Mouse (Mus musculus) gastrocnemius, postnatal 10 days (tissue): ENCODE data around the gene Rbmx2. TPM values are rescaled to one million over a fixed set of nuclear protein-coding genes. Genes with fewer than 3 reads are reported as not detected.

Experiments
- DNase-seq: peaks from one replicate; pipeline ENCODE4 v3.0.0; 2021; ENCODE audit warnings: mixed read lengths
- long read RNA-seq, 2 experiments: library from polyadenylated mRNA; stranded (forward); transcript quantifications; one replicate each; pipeline ENCODE4 v2.0.0; 2021
- total RNA-seq, 2 experiments: library from RNA; stranded (reverse); gene quantifications; 2 replicates each; pipeline ENCODE4 v1.2.3; 2021

Gene Rbmx2
- total RNA-seq: 1 to 10 TPM; 2.5 to 2.7 TPM
- long read RNA-seq, experiment 1, transcript Rbmx2-201 (6 exons, 1,747 nt): major isoform, 7 of 8 reads
- long read RNA-seq, experiment 1, partial matches to known transcripts: 1 of 8 reads
- long read RNA-seq, experiment 1, other reads (novel, unspliced or antisense): 0 of 8 reads
- long read RNA-seq, experiment 2, transcript Rbmx2-201 (6 exons, 1,747 nt): major isoform, 6 of 6 reads
- long read RNA-seq, experiment 2, partial matches to known transcripts: 0 of 6 reads
- long read RNA-seq, experiment 2, other reads (novel, unspliced or antisense): 0 of 6 reads

DNA sequence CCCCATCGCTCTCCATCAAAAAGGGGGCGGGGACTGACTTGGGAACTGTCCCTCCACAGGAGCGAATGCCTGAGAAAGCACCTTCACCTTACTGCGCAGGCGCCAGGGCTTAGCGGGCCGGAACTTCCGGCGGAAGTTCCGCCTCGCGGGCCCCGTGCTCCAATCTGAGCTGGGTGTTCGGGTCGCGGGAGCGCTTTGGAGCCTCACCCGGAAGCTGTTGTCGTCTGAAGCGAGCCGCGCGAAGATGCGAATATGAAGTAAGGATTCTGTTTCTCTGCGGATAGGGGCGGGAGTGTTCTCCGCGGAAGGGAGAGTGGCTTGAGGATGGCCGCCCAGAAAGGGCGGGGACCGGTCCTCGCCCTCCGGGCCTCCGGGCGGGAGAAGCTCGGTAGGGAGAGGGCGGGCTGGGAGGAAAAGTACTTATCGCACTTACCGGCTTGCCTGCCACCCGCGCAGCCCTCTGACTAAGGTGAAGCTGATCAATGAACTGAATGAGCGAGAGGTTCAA, at the start of gene Rbmx2:
TSS of gene Rbmx2 (plus strand) at position 141 of the 508 bp plus-strand sequence.
- peak; percentile 87 for DNase-seq

DNA sequence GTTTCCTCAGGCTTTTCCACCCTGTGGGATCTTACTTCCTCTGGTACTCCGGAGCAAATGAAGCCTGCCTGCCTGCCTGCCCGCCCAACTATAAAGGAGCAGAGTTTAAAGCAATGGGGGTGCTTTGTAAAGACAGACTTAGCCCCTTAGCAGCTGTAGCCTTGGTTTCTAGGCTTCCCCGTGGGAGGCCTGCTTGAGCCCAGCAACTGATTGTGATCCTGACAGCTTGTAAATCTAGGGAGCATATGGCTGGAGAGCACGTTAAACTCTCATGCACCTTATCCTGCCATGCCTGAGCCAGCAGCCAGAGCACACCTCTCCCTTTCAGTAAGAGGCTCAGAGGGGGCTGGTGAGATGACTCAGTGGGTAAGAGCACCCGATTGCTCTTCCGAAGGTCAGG, 28.0 kb upstream of the Rbmx2 start:
- DNase-seq: no peak

DNA sequence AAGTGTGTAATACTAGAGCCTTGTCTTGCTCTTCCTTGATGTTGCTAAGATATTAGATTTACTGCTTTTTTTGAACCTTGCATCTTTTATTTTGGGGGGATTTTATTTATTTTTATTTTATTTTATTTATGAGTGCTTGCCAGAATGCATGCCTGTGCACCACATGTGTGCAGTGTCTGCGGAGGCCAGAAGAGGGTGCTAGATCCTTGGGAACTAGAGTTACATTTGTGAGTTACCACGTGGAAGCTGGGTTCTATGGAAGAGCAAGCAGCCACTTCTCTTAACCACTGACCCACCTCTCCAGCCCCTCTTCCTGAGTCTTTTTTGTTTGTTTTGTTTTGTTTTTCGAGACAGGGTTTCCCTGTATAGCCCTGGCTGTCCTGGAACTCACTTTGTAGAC, 25.2 kb upstream of the Rbmx2 start:
- no peak for DNase-seq

- no peak for DNase-seq
These were observed 23.1 kb upstream of the Rbmx2 start for GRCm38 (mm10) chrX:48671714-48672113.

GRCm38 (mm10) chrX:48674171-48674570, 20.6 kb upstream of the Rbmx2 start, which contains the start of gene Gpr119:
TSS of gene Gpr119 (minus strand) at chrX:48674478.
- peak; percentile 6 for DNase-seq

DNA sequence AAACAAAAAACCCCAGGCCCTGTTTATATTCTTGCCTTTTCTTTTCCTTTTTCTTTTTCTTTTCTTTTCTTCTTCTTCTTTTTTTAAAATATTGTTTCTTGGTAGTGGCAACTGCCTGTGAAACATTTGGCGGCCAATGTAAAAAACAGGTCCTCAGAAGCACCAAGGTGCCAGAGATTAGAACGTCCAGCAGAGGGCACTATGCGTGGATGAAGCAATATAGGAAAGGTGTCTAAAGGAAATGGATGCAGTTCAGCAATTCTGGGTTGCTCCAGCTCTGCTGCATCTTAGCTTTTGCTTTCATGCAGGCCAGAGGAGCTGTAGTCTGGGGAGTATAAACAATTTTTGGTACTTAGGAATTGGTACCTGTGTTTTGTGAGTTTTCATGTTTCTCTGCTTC, 11.4 kb upstream of the Rbmx2 start:
- peak; percentile 22 for DNase-seq

DNA sequence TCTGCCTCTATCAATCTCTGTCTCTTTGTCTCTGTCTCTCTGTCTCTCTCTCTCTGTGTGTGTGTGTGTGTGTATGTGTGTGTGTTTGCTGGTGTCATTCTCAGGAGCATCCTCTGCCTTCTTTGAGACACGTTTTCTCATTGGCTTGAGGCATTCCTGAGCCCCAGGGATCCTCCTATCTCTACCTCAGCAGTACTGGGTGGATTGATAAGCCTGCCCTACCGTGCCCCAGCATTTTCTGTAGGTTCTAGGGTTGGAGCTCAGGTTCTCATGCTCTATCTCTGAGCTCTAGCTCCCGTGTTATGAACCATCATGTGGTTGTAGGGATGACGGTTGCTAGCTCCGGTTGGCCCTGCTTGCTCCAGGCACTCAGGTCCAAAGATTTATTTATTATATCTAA, 10.9 kb upstream of the Rbmx2 start:
- no peak for DNase-seq

GRCm38 (mm10) chrX:48694460-48694859, 344 bp upstream of the Rbmx2 start:
- no peak for DNase-seq

DNA sequence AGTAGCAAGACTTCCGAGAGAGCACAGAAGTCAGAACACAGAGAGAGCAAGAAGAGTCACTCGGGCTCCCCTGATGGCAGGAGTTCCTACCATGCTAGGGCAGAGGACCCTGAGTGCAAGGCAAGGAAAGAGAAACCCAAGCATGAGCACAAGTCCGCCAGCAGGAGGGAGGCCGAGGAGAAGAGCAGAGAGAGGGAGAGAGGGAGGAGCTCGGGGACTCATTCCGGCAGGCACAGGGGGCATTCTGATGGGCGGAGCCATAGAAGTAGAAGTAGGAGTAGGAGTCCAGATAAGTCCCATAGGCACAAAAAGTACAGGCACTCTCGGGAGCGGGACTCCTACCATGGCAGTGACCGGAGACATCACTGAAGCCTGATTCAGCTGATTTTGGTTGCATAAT, 14.9 kb downstream of the Rbmx2 start:
- no peak for DNase-seq

DNA sequence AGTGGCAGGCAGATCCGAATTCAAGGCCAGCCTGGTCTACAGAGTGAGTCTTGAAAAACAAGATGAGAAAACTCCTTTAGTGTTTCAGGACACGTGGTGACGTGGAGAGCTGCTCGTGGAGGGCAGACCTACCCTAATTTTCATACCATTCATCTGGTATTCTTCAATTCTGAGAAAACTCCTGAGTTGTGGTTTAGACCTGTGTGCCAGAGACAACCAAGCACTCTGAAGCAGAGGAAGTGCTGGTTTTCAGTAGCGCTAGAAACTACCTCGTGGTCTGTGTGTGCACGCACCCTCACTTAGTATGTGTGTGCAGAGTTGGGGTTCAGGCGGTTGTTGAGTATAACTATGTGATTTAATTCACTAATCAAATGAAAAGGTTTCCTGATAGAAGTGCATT, 18.0 kb downstream of the Rbmx2 start:
- DNase-seq: no peak

GRCm38 (mm10) chrX:48754710-48755283, 60.0 kb downstream of the Rbmx2 start:
- no peak for DNase-seq

Other genes starting within 250 kb of the Rbmx2 start
- 10 to 100 TPM in 1 of 2 experiments, 1 to 10 TPM in 1; 6.1 to 11.3 TPM for gene Elf4, start 231.9 kb upstream of the Rbmx2 start, total RNA-seq
- 10 to 100 TPM; 41.8 to 46.2 TPM for gene Aifm1, start 181.4 kb upstream of the Rbmx2 start, total RNA-seq
- gene Rab33a, start 175.7 kb upstream of the Rbmx2 start, total RNA-seq: 1 to 10 TPM in 1 of 2 experiments, under 1 TPM in 1; 0.54 to 1.2 TPM
- gene Zfp280c, start 100.5 kb upstream of the Rbmx2 start, total RNA-seq: 10 to 100 TPM in 1 of 2 experiments, 1 to 10 TPM in 1; 5.9 to 10.8 TPM
- 1 to 10 TPM; 1.6 to 1.7 TPM for gene Slc25a14, start 71.6 kb upstream of the Rbmx2 start, total RNA-seq
- not detected for gene Gpr119, start 20.5 kb upstream of the Rbmx2 start, total RNA-seq
- gene Gm595, start 182.7 kb downstream of the Rbmx2 start, total RNA-seq: under 1 TPM in 1 of 2 experiments, not detected in 1; 0.11 TPM